Mouse (Mus musculus) olfactory bulb, adult 2 months (tissue): ENCODE measurements around the gene Fignl2. TPM values are rescaled to one million over a fixed set of nuclear protein-coding genes. Genes with fewer than 3 reads are reported as not detected.

Experiments used
- H3K27ac ChIP-seq: fragments of 200-500 bp; 2 replicates; pipeline ENCODE4 v1.5.1; 2012; ENCODE audit warnings: low read depth, low read length; ENCODE audit not compliant: insufficient read depth
- H3K4me1 ChIP-seq: fragments of 200-500 bp; 2 replicates; pipeline ENCODE4 v1.6.1; 2012; ENCODE audit warnings: low read length; ENCODE audit not compliant: control insufficient read depth, insufficient read depth
- H3K4me3 ChIP-seq: fragments of 200-500 bp; 2 replicates; pipeline ENCODE4 v1.5.1; 2012; ENCODE audit warnings: mild to moderate bottlenecking, low read depth, low read length, moderate library complexity; ENCODE audit not compliant: insufficient read depth
- CTCF ChIP-seq: fragments of 200-500 bp; IDR thresholded peaks from 2 replicates; pipeline ENCODE4 v1.5.1; 2012; ENCODE audit warnings: low read depth, mild to moderate bottlenecking, low read length, moderate library complexity; ENCODE audit not compliant: insufficient read depth
- POLR2A ChIP-seq: fragments of 200-500 bp; IDR thresholded peaks from 2 replicates; pipeline ENCODE4 v1.6.1; 2012; ENCODE audit warnings: mild to moderate bottlenecking, low read depth, low read length, moderate library complexity; ENCODE audit not compliant: insufficient read depth
- WGBS: fragments of 180-500 bp; shearing (Covaris S2); methylation state at CpG from one replicate; pipeline ENCODE4 v1.1.7; 2018; 5-methylcytosine and 5-hydroxymethylcytosine counted together
- polyA plus RNA-seq: library from polyadenylated mRNA; stranded (reverse); fragments of >200 nt; gene quantifications from 2 replicates; pipeline ENCODE4 v1.2.4, GENCODE M21; 2012; ENCODE audit warnings: low replicate concordance; ENCODE audit not compliant: missing spikeins, insufficient read depth, insufficient read length

Fignl2 gene
- polyA plus RNA-seq, 1 experiment: not detected

GRCm38 (mm10) chr15:101072736-101073135 lies 5.6 kb downstream of the Fignl2 start:
- peaks cover 18% of the 10 kb centered on the region for H3K4me1 ChIP-seq
- TF ChIP-seq POLR2A: no peak
- TF ChIP-seq CTCF: no peak
- H3K27ac ChIP-seq: no peak overlapping the region
- 77% methylated on average over 2 of the region's 2 CpGs for WGBS
- no peak overlapping the region for H3K4me3 ChIP-seq

GRCm38 (mm10) chr15:101070762-101071161 lies 7.6 kb downstream of the Fignl2 start:
- no peak overlapping the region for H3K4me3 ChIP-seq
- WGBS: 80% methylated on average over 5 of the region's 5 CpGs

GRCm38 (mm10) chr15:101069641-101070190 lies 8.7 kb downstream of the Fignl2 start:
- WGBS: 77% methylated on average over 9 of the region's 9 CpGs
- TF ChIP-seq POLR2A: no peak
- H3K4me3 ChIP-seq: no peak overlapping the region
- H3K4me1 ChIP-seq: peaks cover 3% of the 10 kb centered on the region; the same call in 1 of the 2 replicates
- H3K27ac ChIP-seq: no peak overlapping the region

More at GRCm38 (mm10) chr15:101070762-101071161, 7.6 kb downstream of the Fignl2 start:
- H3K27ac ChIP-seq: no peak overlapping the region
- peaks cover 3% of the 10 kb centered on the region; the same call in 1 of the 2 replicates for H3K4me1 ChIP-seq
- no peak for TF ChIP-seq POLR2A
- TF ChIP-seq CTCF: no peak

GRCm38 (mm10) chr15:101068671-101069070 lies 9.7 kb downstream of the Fignl2 start:
- peaks cover 3% of the 10 kb centered on the region; the same call in 1 of the 2 replicates for H3K4me1 ChIP-seq
- no peak overlapping the region for H3K27ac ChIP-seq
- WGBS: 73% methylated on average over 4 of the region's 4 CpGs
- TF ChIP-seq POLR2A (no peak), CTCF (no peak)
- H3K4me3 ChIP-seq: no peak overlapping the region

- peaks cover 3% of the 10 kb centered on the region; the same call in 1 of the 2 replicates for H3K4me1 ChIP-seq
- TF ChIP-seq POLR2A (no peak), CTCF (no peak)
- H3K4me3 ChIP-seq: no peak overlapping the region
- no peak overlapping the region for H3K27ac ChIP-seq
- whole genome bisulfite sequencing: 90% methylated on average over 3 of the region's 3 CpGs
Measured at GRCm38 (mm10) chr15:101068029-101068428, 10.3 kb downstream of the Fignl2 start.

- H3K4me3 ChIP-seq: no peak overlapping the region
- H3K4me1 ChIP-seq: peaks cover 3% of the 10 kb centered on the region; the same call in 1 of the 2 replicates
- 57% methylated on average over 7 of the region's 9 CpGs for WGBS
Measured at GRCm38 (mm10) chr15:101066920-101067696, 11.3 kb downstream of the Fignl2 start.

GRCm38 (mm10) chr15:101066364-101066847 lies 12.0 kb downstream of the Fignl2 start:
- Histone ChIP-seq H3K27ac (no peak overlapping the region), H3K4me1 (peaks cover 3% of the 10 kb centered on the region; the same call in 1 of the 2 replicates), H3K4me3 (no peak overlapping the region)
- no peak for TF ChIP-seq POLR2A
- TF ChIP-seq CTCF: no peak
- 52% methylated on average over 6 of the region's 6 CpGs for WGBS

More at GRCm38 (mm10) chr15:101066920-101067696, 11.3 kb downstream of the Fignl2 start:
- no peak for TF ChIP-seq POLR2A
- no peak for TF ChIP-seq CTCF
- H3K27ac ChIP-seq: no peak overlapping the region

GRCm38 (mm10) chr15:101065069-101065468 lies 13.3 kb downstream of the Fignl2 start:
- H3K4me3 ChIP-seq: no peak overlapping the region

GRCm38 (mm10) chr15:101060280-101060852 lies 18.0 kb downstream of the Fignl2 start:
- 82% methylated on average over 11 of the region's 11 CpGs for WGBS
- TF ChIP-seq CTCF (no peak), POLR2A (no peak)
- H3K27ac ChIP-seq: no peak overlapping the region
- no peaks in the 10 kb centered on the region; the same call in 1 of the 2 replicates for H3K4me1 ChIP-seq
- no peak overlapping the region for H3K4me3 ChIP-seq

More at GRCm38 (mm10) chr15:101065069-101065468, 13.3 kb downstream of the Fignl2 start:
- no peak for TF ChIP-seq CTCF
- TF ChIP-seq POLR2A: no peak
- Histone ChIP-seq H3K27ac (no peak overlapping the region), H3K4me1 (no peaks in the 10 kb centered on the region; the same call in 1 of the 2 replicates)
- 56% methylated on average over 6 of the region's 6 CpGs for WGBS
